Mouse (Mus musculus) hematopoietic stem cell, adult 5-6 weeks (primary cell): ENCODE measurements around the gene Wnk2. TPM values are rescaled to one million over a fixed set of nuclear protein-coding genes. Genes with fewer than 3 reads are reported as not detected.

Experiments
- ATAC-seq, 2 experiments: fragments of 125-278 bp in 1 of 2; replicated peaks in 1 of 2; 2 replicates each; pipeline ENCODE4 v1.8.0; 2016 to 2017; ENCODE audit warnings: inconsistent platforms in 2 of 2, mild to moderate bottlenecking in 2 of 2, moderate number of reproducible peaks in 2 of 2, low read depth in 1 of 2, moderate TSS enrichment in 1 of 2; ENCODE audit not compliant: low FRiP score in 2 of 2, poor library complexity in 2 of 2, severe bottlenecking in 2 of 2, insufficient read depth in 1 of 2, low TSS enrichment in 1 of 2
- total RNA-seq: library from RNA; stranded (forward); fragments of 172-1452, 232-1000 nt; gene quantifications from 2 replicates; pipeline ENCODE4 v1.2.3, GENCODE M21; 2017

Wnk2 gene
- not detected in 2 replicates for total RNA-seq

DNA sequence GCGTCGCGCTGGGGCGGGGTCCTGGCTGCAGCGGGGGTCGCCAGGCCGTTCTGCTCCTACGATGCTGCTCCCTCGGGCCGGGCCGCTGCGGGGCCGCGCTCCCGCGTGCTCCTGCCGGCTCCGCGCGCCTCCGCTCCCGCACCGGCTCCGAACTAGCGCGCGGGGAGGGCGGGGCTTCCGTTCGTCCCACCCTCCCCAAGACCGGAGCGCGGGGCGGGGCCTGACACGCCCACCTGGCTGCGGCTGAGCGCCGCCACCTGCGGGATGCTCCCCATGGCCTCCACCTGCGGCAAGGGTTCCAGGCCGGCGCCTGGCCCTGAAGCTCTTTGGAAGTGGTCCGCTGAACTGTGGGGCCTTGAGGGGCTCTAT is at the start of gene Wnk2:
TSS of gene Wnk2 (minus strand) at position 157 of the 369 bp plus-strand sequence.
- peak in 1 of 2 experiments; percentile 49; a peak in 1 of 4 replicates for ATAC-seq

DNA sequence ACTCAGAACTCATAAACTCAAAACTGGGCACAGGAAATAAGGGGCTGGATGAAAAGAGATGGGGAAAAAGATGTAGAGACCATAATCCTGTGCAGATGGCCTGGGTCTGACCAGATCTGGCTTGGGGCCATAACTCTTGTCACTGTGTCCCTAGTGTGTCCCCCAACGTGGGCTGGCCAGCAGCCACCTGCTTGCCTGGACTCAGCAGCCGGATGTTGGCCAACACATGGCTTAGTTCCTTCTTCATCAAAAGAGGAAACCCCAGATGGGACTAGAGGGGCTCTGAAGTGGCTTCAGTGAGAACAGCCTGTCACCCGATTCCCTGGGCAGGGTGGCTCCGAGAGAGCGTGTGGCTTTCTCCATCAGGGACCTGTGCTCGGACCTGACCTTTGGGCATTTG is 49.0 kb upstream of the Wnk2 start:
- peak; percentile 70 to 72 for ATAC-seq

DNA sequence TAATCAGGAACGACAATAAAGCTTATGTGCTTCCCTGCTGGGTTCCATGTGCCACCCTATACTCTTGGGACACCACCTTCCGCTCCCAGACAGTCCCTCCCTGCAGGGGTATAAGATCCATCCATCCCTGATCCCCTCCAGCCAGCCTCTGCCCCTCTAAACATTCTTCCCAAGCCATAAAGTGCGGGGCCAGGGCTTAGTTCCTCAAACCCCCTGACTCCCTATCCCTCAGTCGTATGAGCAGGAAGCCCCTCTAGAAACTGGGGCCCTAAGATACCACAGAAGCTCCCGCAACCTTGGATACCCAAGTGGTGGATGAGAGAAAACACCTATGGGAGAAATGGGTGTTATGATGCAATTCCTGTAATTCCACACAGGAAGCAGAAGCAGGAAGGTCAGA is 48.4 kb upstream of the Wnk2 start:
- ATAC-seq, result no peak; a peak in 1 of 4 replicates

DNA sequence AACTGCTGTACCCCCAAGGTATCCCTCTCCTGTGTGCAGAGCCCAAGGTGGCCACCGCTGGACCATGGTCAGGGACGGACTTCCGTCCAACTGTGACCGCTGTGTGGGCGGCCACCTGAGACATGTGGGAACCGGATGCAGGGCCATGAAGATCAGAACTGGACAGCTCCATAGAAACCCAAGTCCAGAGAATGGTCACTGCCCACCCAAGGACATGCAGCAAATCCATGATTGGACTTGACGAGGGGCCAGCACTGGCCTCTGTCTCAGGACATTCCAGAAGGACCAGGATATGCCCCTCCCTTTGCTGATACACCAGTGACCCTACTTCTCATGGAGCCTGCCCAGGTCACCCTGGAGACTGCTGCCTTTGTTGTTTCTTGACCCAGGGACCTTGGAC is 47.8 kb upstream of the Wnk2 start:
- no peak for ATAC-seq

GRCm38 (mm10) chr13:49194811-49195210 is 47.0 kb upstream of the Wnk2 start:
- ATAC-seq, result no peak

DNA sequence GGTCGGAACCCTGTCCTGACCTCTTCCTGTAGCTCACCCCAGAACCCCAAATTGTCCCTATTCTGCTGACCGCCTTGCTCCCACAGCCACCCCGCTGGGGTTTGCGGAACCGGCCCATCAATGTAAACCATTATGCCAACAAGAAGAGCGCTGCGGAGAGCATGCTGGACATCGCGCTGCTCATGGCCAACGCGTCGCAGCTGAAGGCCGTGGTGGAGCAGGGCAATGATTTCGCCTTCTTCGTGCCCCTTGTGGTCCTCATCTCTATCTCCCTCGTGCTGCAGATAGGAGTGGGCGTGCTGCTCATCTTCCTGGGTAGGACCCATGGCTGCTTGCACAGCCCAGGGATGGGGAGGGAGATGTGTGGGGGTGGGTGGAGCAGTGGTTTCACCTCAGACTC is 45.8 kb upstream of the Wnk2 start:
- no peak for ATAC-seq

DNA sequence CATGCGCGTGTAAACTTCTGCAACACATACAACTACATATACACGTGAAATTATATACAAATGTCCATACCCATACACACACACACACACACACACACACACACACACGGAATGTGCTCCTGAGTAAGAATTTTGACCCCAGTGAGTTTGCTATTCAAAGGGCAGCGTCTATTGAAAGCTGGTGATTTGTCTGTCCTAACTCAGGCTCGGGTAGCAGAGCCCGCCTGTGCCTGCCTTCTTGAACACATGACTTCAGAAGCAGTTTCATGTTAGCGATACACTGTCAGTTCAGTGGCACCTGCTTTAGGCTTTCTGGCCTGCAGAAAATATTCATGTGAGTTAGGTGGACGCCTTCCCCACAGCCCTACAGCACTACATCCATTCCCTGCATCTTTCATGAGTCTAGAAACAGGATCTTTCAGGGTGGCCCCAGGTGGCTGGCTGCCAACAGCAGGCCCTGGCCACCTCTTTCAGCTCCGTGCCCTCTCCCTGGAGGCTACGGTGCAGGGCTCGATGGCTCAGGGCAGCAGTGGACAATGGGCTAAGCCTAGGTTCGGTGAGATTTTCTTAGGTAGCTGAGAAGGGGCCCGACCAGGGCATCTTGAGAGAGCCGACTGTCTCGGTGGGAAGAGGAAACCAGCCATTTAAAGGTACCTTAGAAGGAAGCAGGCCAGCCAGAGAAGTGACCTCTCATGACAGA is 44.5 kb upstream of the Wnk2 start:
- ATAC-seq, result no peak

DNA sequence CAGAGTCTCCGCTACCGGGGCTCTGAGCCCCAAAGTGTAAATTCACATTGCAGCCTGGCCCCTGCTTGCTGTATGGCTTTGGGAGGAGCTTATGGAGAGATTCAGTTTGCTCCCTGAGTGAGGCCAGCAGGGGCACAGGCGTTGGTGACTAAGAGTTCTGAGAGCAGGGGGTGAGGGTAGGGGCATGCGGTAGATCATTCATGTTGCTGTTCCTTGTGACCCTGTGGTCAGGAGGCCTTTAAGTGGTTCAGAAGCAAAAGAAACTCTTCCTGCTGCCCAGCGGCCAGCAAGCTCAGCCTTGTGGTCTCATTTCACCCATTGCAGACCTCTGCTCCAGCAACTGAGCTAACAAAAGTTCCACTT is 43.8 kb upstream of the Wnk2 start:
- peak; percentile 40 to 46 for ATAC-seq

GRCm38 (mm10) chr13:49190876-49191672 is 43.3 kb upstream of the Wnk2 start:
- no peak for ATAC-seq

DNA sequence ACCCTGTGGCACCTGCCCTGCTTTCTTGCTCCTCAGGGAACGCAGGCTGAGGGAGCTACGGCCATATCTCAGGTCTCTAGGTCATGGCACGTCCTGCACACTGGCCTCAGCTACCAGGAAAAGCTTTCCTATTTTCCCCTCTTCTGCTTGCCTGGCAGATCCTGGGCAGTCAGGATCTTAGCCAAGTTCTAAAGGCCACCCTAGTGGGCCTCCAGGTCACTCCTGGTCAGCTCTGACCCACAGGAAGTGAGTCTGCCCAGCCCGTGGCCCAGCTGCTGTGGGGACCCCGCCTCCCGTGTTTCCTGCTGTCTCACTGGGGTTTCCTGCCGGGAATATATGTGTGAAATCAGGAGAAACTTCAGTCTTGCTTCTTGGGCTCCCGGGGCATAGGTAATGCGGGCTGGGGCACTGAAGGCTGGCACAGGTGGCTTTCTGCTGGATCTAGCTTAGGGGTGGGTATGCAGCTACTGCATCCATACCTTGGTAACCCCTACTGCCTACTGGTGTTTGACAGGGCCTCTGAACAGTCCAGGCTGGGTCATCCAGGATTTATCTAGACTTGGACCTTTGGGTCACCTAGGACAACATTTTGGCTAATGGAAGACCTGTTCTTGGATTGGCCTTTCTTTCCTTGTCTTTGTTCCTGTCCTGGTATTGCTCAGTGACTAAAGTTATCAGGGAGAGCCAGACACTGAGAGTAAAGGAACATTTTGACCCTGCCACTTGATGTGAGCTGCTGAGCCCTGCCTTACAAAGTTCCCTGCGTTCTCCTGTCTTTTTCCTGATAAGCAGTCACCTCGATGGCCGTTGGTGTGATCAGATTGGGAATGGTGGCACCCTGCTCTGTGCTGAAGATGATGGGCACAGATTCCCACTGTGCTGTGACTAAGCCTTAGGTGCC is 42.4 kb upstream of the Wnk2 start:
- no peak for ATAC-seq

DNA sequence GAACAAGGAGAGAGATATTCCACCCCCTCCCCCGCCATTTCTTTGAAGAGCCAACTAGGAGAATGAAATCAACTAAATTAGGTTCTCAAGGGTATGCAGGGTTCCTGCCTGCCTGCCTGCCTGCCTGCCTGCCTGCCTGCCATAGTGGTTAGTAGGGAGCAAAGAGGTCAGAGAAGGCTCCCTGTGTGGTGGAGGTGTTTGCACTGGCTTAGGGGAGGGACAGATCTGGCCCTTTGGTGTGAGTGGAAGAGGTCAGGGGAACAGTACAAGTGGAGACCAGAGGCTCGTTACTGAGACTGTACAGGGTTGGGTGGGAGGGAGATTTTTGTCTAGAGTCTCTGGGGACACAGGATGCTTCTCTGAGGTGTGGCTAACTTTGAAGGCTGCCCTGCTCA is 41.1 kb upstream of the Wnk2 start:
- no peak for ATAC-seq

DNA sequence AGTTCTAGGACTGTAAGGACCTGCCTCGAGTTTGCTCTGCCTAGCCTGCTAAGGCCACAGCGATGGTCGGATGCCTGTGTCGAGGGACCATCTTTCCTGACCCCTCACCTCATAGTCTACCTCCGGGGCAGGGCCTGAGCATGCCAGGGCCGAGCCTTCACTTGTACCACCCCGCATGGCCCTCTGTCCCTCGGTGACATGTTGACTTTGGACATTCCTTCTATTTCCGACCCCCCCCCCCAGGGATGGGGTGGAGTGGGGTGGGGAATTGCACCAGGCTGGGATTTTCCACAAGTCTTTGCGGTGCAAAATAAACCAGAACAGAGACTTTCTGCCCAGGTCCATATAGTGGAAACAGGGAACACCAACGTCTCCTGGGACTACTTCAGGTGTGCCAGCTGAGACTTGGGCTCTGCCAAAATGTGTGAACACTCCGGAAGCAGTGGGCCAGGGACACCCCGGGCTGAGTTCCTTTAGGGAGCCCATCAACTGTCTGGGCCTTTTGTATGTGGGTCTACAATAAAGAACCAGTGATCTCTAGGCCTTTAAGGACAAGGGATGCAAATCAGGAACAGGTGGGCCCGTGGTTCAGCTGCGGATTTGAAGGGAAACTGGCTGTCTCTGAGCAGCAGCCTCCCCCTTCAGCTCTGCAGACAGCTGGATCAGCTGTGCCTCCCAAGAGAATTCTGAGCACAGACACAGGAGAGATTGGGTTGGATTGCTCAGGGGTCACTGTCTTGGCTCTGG is 40.6 kb upstream of the Wnk2 start:
- no peak for ATAC-seq

- peak; percentile 84 to 87 for ATAC-seq
Measured at GRCm38 (mm10) chr13:49187288-49188218, 39.7 kb upstream of the Wnk2 start, which contains the start of gene Ninj1. Ninj1 (plus strand) TSS chr13:49187485.

GRCm38 (mm10) chr13:49186798-49187287 is 39.0 kb upstream of the Wnk2 start:
- ATAC-seq, result no peak

DNA sequence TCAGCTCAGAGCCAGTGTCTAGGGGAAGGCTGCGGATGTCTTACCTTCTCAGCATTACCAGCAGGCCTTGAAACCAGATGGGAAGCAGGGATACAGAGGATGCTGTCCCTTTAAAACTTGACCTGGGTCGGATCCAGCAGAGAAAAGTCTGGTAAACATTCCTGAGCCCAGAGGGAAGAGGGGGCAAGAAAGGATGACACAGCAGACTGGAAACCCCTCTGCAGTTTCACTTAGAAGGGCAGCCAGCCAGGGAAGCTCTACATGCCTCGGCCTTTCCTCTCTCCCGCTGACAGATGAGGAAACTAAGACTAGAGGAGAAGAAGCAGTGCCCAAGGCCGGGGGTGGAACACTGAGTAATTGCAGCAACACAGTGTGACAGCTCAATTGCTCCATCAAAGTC is 35.8 kb upstream of the Wnk2 start:
- ATAC-seq, result no peak

- no peak for ATAC-seq
Measured at GRCm38 (mm10) chr13:49183161-49183560, 35.3 kb upstream of the Wnk2 start.
